Comparison of ENCODE assay signal across 21 mouse cellular contexts in genomic region chr16:58690322-58690732, GRCm38 (mm10). TPM values are rescaled to one million over a fixed set of nuclear protein-coding genes. Genes with fewer than 3 reads are reported as not detected.
DNase-seq lines count a peak whose midpoint lies in the region; ATAC-seq and TF ChIP-seq lines count a peak whose summit lies in the region.
"Had no signal": no experiment of that assay in that cellular context is flagged by ENCODE, and none has a peak within 500 bp of the region (broad histone marks: within the 10 kb centered on the region; RNA-seq: fewer than 3 reads in every experiment).

No protein-coding gene starts in this region.

- H3K27me3 ChIP-seq in megakaryocyte, embryonic 14.5 days (replicated peaks), result no peaks in the 10 kb centered on the region
- no peaks in the 10 kb centered on the region for H3K27me3 ChIP-seq in splenic B cell, adult 2 months (ENCODE audit: control insufficient read depth, insufficient read depth, low read length, poor library complexity, severe bottlenecking)
- H3K27me3 ChIP-seq in forebrain, embryonic 16.5 days (replicated peaks; ENCODE audit: control insufficient read depth, insufficient read depth, low read length), result no peaks in the 10 kb centered on the region
- H3K27me3 ChIP-seq: embryonic facial prominence, embryonic 13.5 days; stomach, embryonic 15.5 days had no signal

- peak overlapping the region; percentile 24; the same call in 1 of the 2 replicates for H3K27ac ChIP-seq in bone marrow, adult 2 months (ENCODE audit: control insufficient read depth, insufficient read depth, low read depth, low read length, poor library complexity)
- H3K27ac ChIP-seq in forebrain, embryonic 16.5 days (ENCODE audit: low read length), result no peak overlapping the region
- H3K27ac ChIP-seq: embryonic facial prominence, embryonic 13.5 days; hindbrain, embryonic 10.5 days; left cerebral cortex, adult 2 months; stomach, embryonic 15.5 days had no signal

- no peak for TF ChIP-seq POLR2A in lung, adult 2 months (IDR thresholded peaks at IDR 0.05; ENCODE audit: borderline replicate concordance, extremely low read depth, low read depth, low read length)
- TF ChIP-seq POLR2A in bone marrow, adult 2 months (IDR thresholded peaks at IDR 0.05; ENCODE audit: borderline replicate concordance, control insufficient read depth, low read depth, low read length), result no peak

- DNase-seq in lung, postnatal 25 days (ENCODE audit: low spot score), result peak; percentile 22
- DNase-seq in lung, adult 2 months, result no peak
- peak; percentile 70 for DNase-seq in splenic B cell, adult 2 months (ENCODE audit: low read depth, low spot score)
- DNase-seq in right cerebral cortex, postnatal 10 days (ENCODE audit: low spot score in 2 of 2), result no peak
- DNase-seq in gastrocnemius, postnatal 14 days, result no peak
- DNase-seq: adrenal gland, postnatal 14 days; right cerebral cortex, postnatal 14 days; thymus, postnatal 14 days had no signal

- no peaks in the 10 kb centered on the region for H3K4me1 ChIP-seq in lung, adult 2 months (ENCODE audit: control insufficient read depth, insufficient read depth, low read length)
- no peaks in the 10 kb centered on the region; the same call in 1 of the 2 replicates for H3K4me1 ChIP-seq in bone marrow, adult 2 months (ENCODE audit: control insufficient read depth, insufficient read depth, low read length)
- H3K4me1 ChIP-seq in megakaryocyte, embryonic 14.5 days, result peaks cover 28% of the 10 kb centered on the region
- H3K4me1 ChIP-seq in forebrain, embryonic 16.5 days (replicated peaks; ENCODE audit: control insufficient read depth, insufficient read depth, low read length), result no peaks in the 10 kb centered on the region
- H3K4me1 ChIP-seq: embryonic facial prominence, embryonic 13.5 days; hindbrain, embryonic 10.5 days; stomach, embryonic 15.5 days had no signal

- WGBS in lung, adult 2 months, result 53% methylated on average over 5 of the region's 5 CpGs
- 11% methylated on average over 5 of the region's 5 CpGs for WGBS in bone marrow, adult 2 months
- 80% methylated on average over 5 of the region's 5 CpGs for WGBS in forebrain, embryonic 16.5 days

- no peak for ATAC-seq in forebrain, embryonic 16.5 days

- no peak overlapping the region for H3K9ac ChIP-seq in forebrain, embryonic 16.5 days (replicated peaks; ENCODE audit: low read depth, low read length)
- H3K9ac ChIP-seq: embryonic facial prominence, embryonic 13.5 days; stomach, embryonic 15.5 days had no signal

- H3K36me3 ChIP-seq in megakaryocyte, embryonic 14.5 days (replicated peaks; ENCODE audit: low read length), result no peaks in the 10 kb centered on the region
- no peaks in the 10 kb centered on the region for H3K36me3 ChIP-seq in splenic B cell, adult 2 months (ENCODE audit: control insufficient read depth, insufficient read depth, low read length, poor library complexity, severe bottlenecking)
- H3K36me3 ChIP-seq in forebrain, embryonic 16.5 days (ENCODE audit: control insufficient read depth, insufficient read depth), result no peaks in the 10 kb centered on the region
- H3K36me3 ChIP-seq: embryonic facial prominence, embryonic 13.5 days; hindbrain, embryonic 10.5 days; stomach, embryonic 15.5 days had no signal

- intact Hi-C loops in gastrocnemius, postnatal 14 days (cut with DNase I; ENCODE audit: low total_unique reads), result no loop called here

- H3K4me3 ChIP-seq in lung, adult 2 months (replicated peaks; ENCODE audit: extremely low read depth, low read depth, low read length), result no peak overlapping the region
- H3K4me3 ChIP-seq in bone marrow, adult 2 months (replicated peaks; ENCODE audit: control insufficient read depth, low read depth, low read length), result no peak overlapping the region
- H3K4me3 ChIP-seq in megakaryocyte, embryonic 14.5 days (replicated peaks), result peak overlapping the region; percentile 29
- no peak overlapping the region for H3K4me3 ChIP-seq in forebrain, embryonic 16.5 days (replicated peaks; ENCODE audit: low read length)
- H3K4me3 ChIP-seq: embryonic facial prominence, embryonic 13.5 days; hindbrain, embryonic 10.5 days; left cerebral cortex, adult 2 months; stomach, embryonic 15.5 days had no signal

- no peak overlapping the region for H3K4me2 ChIP-seq in forebrain, embryonic 16.5 days (ENCODE audit: low read length)
- H3K4me2 ChIP-seq: embryonic facial prominence, embryonic 13.5 days; stomach, embryonic 15.5 days had no signal

- H3K9me3 ChIP-seq in megakaryocyte, embryonic 14.5 days, result no peaks in the 10 kb centered on the region
- no peaks in the 10 kb centered on the region for H3K9me3 ChIP-seq in forebrain, embryonic 16.5 days (ENCODE audit: control insufficient read depth, low read length)
- H3K9me3 ChIP-seq: embryonic facial prominence, embryonic 13.5 days; hindbrain, embryonic 10.5 days; stomach, embryonic 15.5 days had no signal

- no peak for TF ChIP-seq CTCF in lung, adult 2 months (IDR thresholded peaks at IDR 0.05; ENCODE audit: insufficient read depth, low read length)
- no peak for TF ChIP-seq CTCF in bone marrow, adult 2 months (IDR thresholded peaks at IDR 0.05; ENCODE audit: control insufficient read depth, insufficient read depth, low read length)

RNA-seq across cellular contexts. Expression of gene Cpox, which starts 20.2 kb away (rescaled TPM):
- polyA plus RNA-seq in lung, adult 2 months (2012; rRNA removed), result 11.5 and 12.3 TPM in 2 replicates
- polyA plus RNA-seq in bone marrow, adult 2 months (2011; ENCODE audit: insufficient read depth, insufficient read length, low replicate concordance, missing spikeins), result 68.6 and 121 TPM in 2 replicates
- polyA plus RNA-seq in megakaryocyte, embryonic 14.5 days (2012; ENCODE audit: insufficient read depth, low replicate concordance), result 3.4 and 14.3 TPM in 2 replicates
- 8.5 and 11.1 TPM in 2 replicates for polyA plus RNA-seq in forebrain, embryonic 16.5 days (2015; fragmentation: Nextera tagmentation; extraction: Ambion mirVana)
- total RNA-seq in gastrocnemius, postnatal 14 days (2021), result 10 to 100 TPM; 12.0 to 14.0 TPM

RNA-seq across cellular contexts. Expression of gene Gpr15, which starts 28.5 kb away (rescaled TPM):
- polyA plus RNA-seq in lung, adult 2 months (2012; rRNA removed), result 0.09 and 0.31 TPM in 2 replicates
- polyA plus RNA-seq in bone marrow, adult 2 months (2011; ENCODE audit: insufficient read depth, insufficient read length, low replicate concordance, missing spikeins), result 0.79 TPM in 1 of 2 replicates, not detected in the other
- polyA plus RNA-seq in megakaryocyte, embryonic 14.5 days (2012; ENCODE audit: insufficient read depth, low replicate concordance), result not detected in 2 replicates
- polyA plus RNA-seq in forebrain, embryonic 16.5 days (2015; fragmentation: Nextera tagmentation; extraction: Ambion mirVana), result not detected in 2 replicates
- total RNA-seq in gastrocnemius, postnatal 14 days (2021), result not detected
- total RNA-seq: adrenal gland, postnatal 14 days; gastrocnemius, postnatal 4 days; left cerebral cortex, adult 2 months had no signal
- polyA plus RNA-seq: heart, embryonic 14.5 days; hindbrain, embryonic 10.5 days; intestine, embryonic 14.5 days; kidney, embryonic 14.5 days had no signal

RNA-seq across cellular contexts. Expression of gene Cldnd1, which starts 37.4 kb away (rescaled TPM):
- 49.8 and 72.9 TPM in 2 replicates for polyA plus RNA-seq in lung, adult 2 months (2012; rRNA removed)
- 5.3 and 5.4 TPM in 2 replicates for polyA plus RNA-seq in bone marrow, adult 2 months (2011; ENCODE audit: insufficient read depth, insufficient read length, low replicate concordance, missing spikeins)
- 1.00 and 2.3 TPM in 2 replicates for polyA plus RNA-seq in megakaryocyte, embryonic 14.5 days (2012; ENCODE audit: insufficient read depth, low replicate concordance)
- 118 and 119 TPM in 2 replicates for polyA plus RNA-seq in forebrain, embryonic 16.5 days (2015; fragmentation: Nextera tagmentation; extraction: Ambion mirVana)
- 10 to 100 TPM; 59.4 to 67.2 TPM for total RNA-seq in gastrocnemius, postnatal 14 days (2021)

RNA-seq across cellular contexts. Expression of gene E330017A01Rik, which starts 51.8 kb away (rescaled TPM):
- not detected in 2 replicates for polyA plus RNA-seq in lung, adult 2 months (2012; rRNA removed)
- polyA plus RNA-seq in bone marrow, adult 2 months (2011; ENCODE audit: insufficient read depth, insufficient read length, low replicate concordance, missing spikeins), result not detected in 2 replicates
- polyA plus RNA-seq in megakaryocyte, embryonic 14.5 days (2012; ENCODE audit: insufficient read depth, low replicate concordance), result not detected in 2 replicates
- polyA plus RNA-seq in forebrain, embryonic 16.5 days (2015; fragmentation: Nextera tagmentation; extraction: Ambion mirVana), result not detected in 2 replicates
- total RNA-seq in gastrocnemius, postnatal 14 days (2021), result not detected
- total RNA-seq: adrenal gland, postnatal 14 days; gastrocnemius, postnatal 4 days; left cerebral cortex, adult 2 months had no signal
- polyA plus RNA-seq: embryonic facial prominence, embryonic 13.5 days; heart, embryonic 14.5 days; hindbrain, embryonic 10.5 days; intestine, embryonic 14.5 days; large intestine, adult 2 months; limb, embryonic 14.5 days; stomach, embryonic 15.5 days had no signal

Comparison
In these comparisons a context has a peak if more than half of its experiments do, and no peak if none do; other contexts are left out.
1. DNase-seq: peak in lung, postnatal 25 days (single experiment) and splenic B cell, adult 2 months (single experiment); none in lung, adult 2 months (single experiment), right cerebral cortex, postnatal 10 days (0 of 2) and gastrocnemius, postnatal 14 days (single experiment).